Mouse (Mus musculus) megakaryocyte, embryonic 14.5 days (primary cell): ENCODE data around the gene Wbp4. TPM values are rescaled to one million over a fixed set of nuclear protein-coding genes. Genes with fewer than 3 reads are reported as not detected.
"Not testable (repeated sequence)": the region's sequence is repeated elsewhere in the genome, so short reads cannot be mapped to it uniquely, and the experiment has no call there.

Experiments used
- H3K27me3 ChIP-seq: replicated peaks from 2 replicates; pipeline ENCODE3; 2012; ENCODE audit warnings: inconsistent platforms
- H3K36me3 ChIP-seq: replicated peaks from 2 replicates; pipeline ENCODE3; 2012; ENCODE audit warnings: low read length, inconsistent platforms, mixed read lengths
- H3K4me1 ChIP-seq: 2 replicates; pipeline ENCODE4 v1.6.1; 2012; ENCODE audit warnings: inconsistent platforms
- H3K4me3 ChIP-seq: replicated peaks from 2 replicates; pipeline ENCODE3; 2012; ENCODE audit warnings: moderate library complexity, mild to moderate bottlenecking, inconsistent platforms
- H3K9me3 ChIP-seq: 2 replicates; pipeline ENCODE4 v1.6.1; 2012; ENCODE audit warnings: inconsistent platforms
- FLI1 ChIP-seq: IDR thresholded peaks from 2 replicates; pipeline ENCODE4 v1.6.1; 2012; ENCODE audit warnings: low read length, inconsistent platforms, mixed read lengths
- GATA1 ChIP-seq: IDR thresholded peaks from 3 replicates; pipeline ENCODE4 v1.6.1; 2012; ENCODE audit warnings: mixed read lengths, low read length, inconsistent platforms, borderline replicate concordance
- polyA plus RNA-seq: library from polyadenylated mRNA; stranded (reverse); fragments of >175 nt; gene quantifications from 2 replicates; pipeline ENCODE4 v1.2.3, GENCODE M21; 2012; ENCODE audit warnings: low replicate concordance; ENCODE audit not compliant: insufficient read depth

Wbp4 gene
- polyA plus RNA-seq: 3.9 and 4.4 TPM in 2 replicates

- no peak for TF ChIP-seq FLI1
- no peaks in the 10 kb centered on the region for H3K9me3 ChIP-seq
- no peaks in the 10 kb centered on the region for H3K27me3 ChIP-seq
- peaks cover 52% of the 10 kb centered on the region for H3K4me1 ChIP-seq
- H3K4me3 ChIP-seq: peak within 1 kb of the TSS; percentile 96
- peaks cover 35% of the 10 kb centered on the region for H3K36me3 ChIP-seq
Observed at GRCm38 (mm10) chr14:79481339-79482151, at the start of gene Wbp4. TSS of gene Wbp4 (minus strand) at chr14:79481520.

- H3K9me3 ChIP-seq: no peaks in the 10 kb centered on the region
- H3K4me1 ChIP-seq: peaks cover 88% of the 10 kb centered on the region
- peak overlapping the region; percentile 85 for H3K4me3 ChIP-seq
- H3K27me3 ChIP-seq: no peaks in the 10 kb centered on the region
- H3K36me3 ChIP-seq: peaks cover 22% of the 10 kb centered on the region
- TF ChIP-seq FLI1: no peak
- TF ChIP-seq GATA1: no peak
Observed at GRCm38 (mm10) chr14:79530761-79531160, 49.4 kb upstream of the Wbp4 start.

- H3K4me1 ChIP-seq: peaks cover 92% of the 10 kb centered on the region
Observed at GRCm38 (mm10) chr14:79529581-79530554, 48.5 kb upstream of the Wbp4 start.

GRCm38 (mm10) chr14:79527704-79528103 lies 46.4 kb upstream of the Wbp4 start:
- TF ChIP-seq GATA1 (no peak), FLI1 (no peak)
- H3K9me3 ChIP-seq: no peaks in the 10 kb centered on the region
- H3K4me3 ChIP-seq: no peak overlapping the region
- no peaks in the 10 kb centered on the region for H3K27me3 ChIP-seq
- H3K4me1 ChIP-seq: peaks cover 92% of the 10 kb centered on the region
- H3K36me3 ChIP-seq: peaks cover 35% of the 10 kb centered on the region

More at GRCm38 (mm10) chr14:79529581-79530554, 48.5 kb upstream of the Wbp4 start:
- H3K4me3 ChIP-seq: peak overlapping the region; percentile 83
- H3K36me3 ChIP-seq: peaks cover 27% of the 10 kb centered on the region
- H3K27me3 ChIP-seq: no peaks in the 10 kb centered on the region
- no peaks in the 10 kb centered on the region for H3K9me3 ChIP-seq
- no peak for TF ChIP-seq FLI1
- peak; percentile 80 for TF ChIP-seq GATA1

- H3K27me3 ChIP-seq: not testable (repeated sequence)
- H3K36me3 ChIP-seq: peaks cover 35% of the 10 kb centered on the region
Observed at GRCm38 (mm10) chr14:79526106-79526505, 44.8 kb upstream of the Wbp4 start.

GRCm38 (mm10) chr14:79522387-79522786 lies 41.1 kb upstream of the Wbp4 start:
- H3K9me3 ChIP-seq: no peaks in the 10 kb centered on the region
- no peaks in the 10 kb centered on the region for H3K27me3 ChIP-seq
- peaks cover 28% of the 10 kb centered on the region for H3K36me3 ChIP-seq
- peaks cover 93% of the 10 kb centered on the region for H3K4me1 ChIP-seq
- no peak for TF ChIP-seq GATA1
- no peak for TF ChIP-seq FLI1
- peak overlapping the region; percentile 89 for H3K4me3 ChIP-seq

More at GRCm38 (mm10) chr14:79526106-79526505, 44.8 kb upstream of the Wbp4 start:
- H3K9me3 ChIP-seq, H3K4me3 ChIP-seq: not testable (repeated sequence)
- H3K4me1 ChIP-seq: peaks cover 94% of the 10 kb centered on the region

GRCm38 (mm10) chr14:79521471-79522117 lies 40.3 kb upstream of the Wbp4 start:
- peak overlapping the region; percentile 89 for H3K4me3 ChIP-seq
- peaks cover 21% of the 10 kb centered on the region for H3K36me3 ChIP-seq
- H3K27me3 ChIP-seq: no peaks in the 10 kb centered on the region
- H3K4me1 ChIP-seq: peaks cover 93% of the 10 kb centered on the region
- H3K9me3 ChIP-seq: no peaks in the 10 kb centered on the region
- TF ChIP-seq GATA1 (peak; percentile 92; the same call in 1 of the 3 replicates), FLI1 (no peak; the same call in 1 of the 2 replicates)

- H3K4me3 ChIP-seq: peak overlapping the region; percentile 89
- H3K36me3 ChIP-seq: peaks cover 15% of the 10 kb centered on the region
Observed at GRCm38 (mm10) chr14:79521056-79521455, 39.7 kb upstream of the Wbp4 start.

GRCm38 (mm10) chr14:79520612-79521011 lies 39.3 kb upstream of the Wbp4 start:
- H3K9me3 ChIP-seq: no peaks in the 10 kb centered on the region
- TF ChIP-seq GATA1: no peak
- no peak for TF ChIP-seq FLI1

More at GRCm38 (mm10) chr14:79521056-79521455, 39.7 kb upstream of the Wbp4 start:
- peaks cover 88% of the 10 kb centered on the region for H3K4me1 ChIP-seq
- no peaks in the 10 kb centered on the region for H3K27me3 ChIP-seq
- no peak for TF ChIP-seq GATA1
- no peak for TF ChIP-seq FLI1
- H3K9me3 ChIP-seq: no peaks in the 10 kb centered on the region

More at GRCm38 (mm10) chr14:79520612-79521011, 39.3 kb upstream of the Wbp4 start:
- Histone ChIP-seq H3K36me3 (peaks cover 11% of the 10 kb centered on the region), H3K27me3 (no peaks in the 10 kb centered on the region), H3K4me1 (peaks cover 87% of the 10 kb centered on the region), H3K4me3 (peak overlapping the region; percentile 89)
